Mouse (Mus musculus): Measurements from ENCODE around the gene Lyrm1. TPM values are rescaled to one million over a fixed set of nuclear protein-coding genes. Genes with fewer than 3 reads are reported as not detected.

The Lyrm1 gene
- polyA plus RNA-seq (2017; shearing (Covaris generic)) = 6.7 TPM

GRCm38 (mm10) chr7:119895639-119896512 lies at the start of gene Lyrm1, which contains the start of gene Dcun1d3:
Gene Lyrm1, plus strand, starts transcription at chr7:119895861.
Gene Dcun1d3, minus strand, starts transcription at chr7:119896298.

Other genes with a start within 250 kb of the Lyrm1 start
- not detected for gene Acsm4, start 205.8 kb upstream of the Lyrm1 start, polyA plus RNA-seq (2017; shearing (Covaris generic))
- gene Thumpd1, start 175.1 kb upstream of the Lyrm1 start, polyA plus RNA-seq (2017; shearing (Covaris generic)) = 113 TPM
- not detected for gene Acsm3, start 134.9 kb upstream of the Lyrm1 start, polyA plus RNA-seq (2017; shearing (Covaris generic))
- gene Rexo5, start 101.9 kb upstream of the Lyrm1 start, polyA plus RNA-seq (2017; shearing (Covaris generic)) = 34.3 TPM
- gene Eri2, start 101.8 kb upstream of the Lyrm1 start, polyA plus RNA-seq (2017; shearing (Covaris generic)) = 7.7 TPM
- 21.0 TPM for gene Dcun1d3, start 437 bp downstream of the Lyrm1 start, polyA plus RNA-seq (2017; shearing (Covaris generic))
- gene Dnah3, start 199.4 kb downstream of the Lyrm1 start, polyA plus RNA-seq (2017; shearing (Covaris generic)) = 0.12 TPM
- gene Tmem159, start 206.5 kb downstream of the Lyrm1 start, polyA plus RNA-seq (2017; shearing (Covaris generic)) = 0.58 TPM
- gene Zp2, start 249.4 kb downstream of the Lyrm1 start, polyA plus RNA-seq (2017; shearing (Covaris generic)) = not detected